Mouse (Mus musculus): Measurements from ENCODE around the gene 1700037H04Rik.

GRCm38 (mm10) chr2:131154036-131154435 lies 5.8 kb downstream of the 1700037H04Rik start:
- TF ChIP-seq CTCF (IDR thresholded peaks at IDR 0.05; ENCODE audit: low read depth) (no peak), EP300 (IDR thresholded peaks at IDR 0.05; ENCODE audit: low read depth) (no peak)

Measured in liver, postnatal 0 days (tissue).